Mouse (Mus musculus): ENCODE measurements around the gene Ssbp3.

- TF ChIP-seq POLR2A (IDR thresholded peaks at IDR 0.05; ENCODE audit: insufficient read depth, low read depth, low read length) = no peak
- TF ChIP-seq CTCF (IDR thresholded peaks at IDR 0.05; ENCODE audit: insufficient read depth, low read depth, low read length) = no peak
Observed at GRCm38 (mm10) chr4:107042304-107042703, 131.8 kb downstream of the Ssbp3 start.
